Mouse (Mus musculus) stomach, embryonic 16.5 days (tissue): ENCODE measurements at regions not wholly inside any gene's neighbourhood (a gene's known extent, or its start where the extent isn't known, plus 50 kb on each side); places are given as distances from the start of the nearest gene placed in this dataset.
A peak's percentile ranks its signal among the peaks of the same experiment; 100 is the strongest.

ENCODE experiments used
- ATAC-seq: fragments of 200-750 bp; cut with Nextera tagmentation; 2 replicates; pipeline ENCODE4 v1.8.0; 2017; ENCODE audit warnings: moderate number of reproducible peaks, moderate TSS enrichment; ENCODE audit not compliant: insufficient read depth, low FRiP score
- H3K27ac ChIP-seq: fragments of 300-500 bp; sonication (generic); 2 replicates; pipeline ENCODE4 v1.5.1; 2014; ENCODE audit warnings: low read length
- H3K27me3 ChIP-seq: fragments of 300-500 bp; sonication (generic); 2 replicates; pipeline ENCODE4 v1.6.1; 2014; ENCODE audit warnings: low read length, control low read depth, mixed read lengths; ENCODE audit not compliant: control insufficient read depth, insufficient read depth
- H3K36me3 ChIP-seq: fragments of 300-500 bp; sonication (generic); 2 replicates; pipeline ENCODE4 v1.6.1; 2014; ENCODE audit warnings: low read length; ENCODE audit not compliant: control insufficient read depth, insufficient read depth
- H3K4me1 ChIP-seq: fragments of 300-500 bp; sonication (generic); 2 replicates; pipeline ENCODE4 v1.6.1; 2014; ENCODE audit warnings: low read length, control low read depth, mixed read lengths; ENCODE audit not compliant: control insufficient read depth, insufficient read depth
- H3K4me2 ChIP-seq: fragments of 300-500 bp; sonication (generic); 2 replicates; pipeline ENCODE4 v1.6.1; 2014; ENCODE audit warnings: low read depth, low read length, mixed read lengths
- H3K4me3 ChIP-seq: fragments of 300-500 bp; sonication (generic); replicated peaks from 2 replicates; pipeline ENCODE4 v1.5.1; 2014; ENCODE audit warnings: mild to moderate bottlenecking, low read length
- H3K9ac ChIP-seq: fragments of 300-500 bp; sonication (generic); 2 replicates; pipeline ENCODE4 v1.6.1; 2014; ENCODE audit warnings: low read length
- H3K9me3 ChIP-seq: fragments of 300-500 bp; sonication (generic); replicated peaks from 2 replicates; pipeline ENCODE4 v1.6.1; 2016; ENCODE audit warnings: low read length, control low read depth; ENCODE audit not compliant: control insufficient read depth
- WGBS: fragments of 180-500 bp; shearing (Covaris S2); extraction: QIAGEN DNeasy Blood & Tissue Kit; methylation state at CpG from one replicate; pipeline ENCODE4 v1.1.7; 2014; 5-methylcytosine and 5-hydroxymethylcytosine counted together

- 65% methylated on average over 5 of the region's 5 CpGs for WGBS
Measured at GRCm38 (mm10) chr8:25443552-25443951, 619.4 kb upstream of the Adam5 start.

GRCm38 (mm10) chr8:25441057-25441441 lies 616.9 kb upstream of the Adam5 start:
- Histone ChIP-seq H3K4me2 (peak overlapping the region; percentile 35), H3K27me3 (no peaks in the 10 kb centered on the region), H3K9me3 (no peaks in the 10 kb centered on the region), H3K4me1 (peaks cover 14% of the 10 kb centered on the region), H3K9ac (no peak overlapping the region), H3K36me3 (no peaks in the 10 kb centered on the region), H3K4me3 (no peak overlapping the region), H3K27ac (no peak overlapping the region)
- ATAC-seq = no peak
- whole genome bisulfite sequencing = 24% methylated on average over 6 of the region's 6 CpGs

More at GRCm38 (mm10) chr8:25443552-25443951, 619.4 kb upstream of the Adam5 start:
- Histone ChIP-seq H3K36me3 (no peaks in the 10 kb centered on the region), H3K4me3 (no peak overlapping the region), H3K4me2 (no peak overlapping the region), H3K27me3 (no peaks in the 10 kb centered on the region), H3K9me3 (no peaks in the 10 kb centered on the region), H3K4me1 (peaks cover 14% of the 10 kb centered on the region), H3K9ac (no peak overlapping the region), H3K27ac (no peak overlapping the region)
- ATAC-seq = no peak

- ATAC-seq = peak; percentile 69
- Histone ChIP-seq H3K4me1 (peaks cover 14% of the 10 kb centered on the region), H3K36me3 (no peaks in the 10 kb centered on the region), H3K9ac (peak overlapping the region; percentile 51; the same call in 1 of the 2 replicates), H3K4me3 (no peak overlapping the region), H3K27ac (no peak overlapping the region), H3K27me3 (no peaks in the 10 kb centered on the region), H3K9me3 (no peaks in the 10 kb centered on the region), H3K4me2 (peak overlapping the region; percentile 35)
- WGBS = 16% methylated on average over 13 of the region's 13 CpGs
Measured at GRCm38 (mm10) chr8:25440391-25441056, 616.4 kb upstream of the Adam5 start.

- Histone ChIP-seq H3K4me1 (peaks cover 14% of the 10 kb centered on the region), H3K27me3 (no peaks in the 10 kb centered on the region), H3K9ac (peak overlapping the region; percentile 51; the same call in 1 of the 2 replicates), H3K4me2 (0 out of 2 replicates have a peak overlapping the region, but pooled peaks have one; percentile 35), H3K27ac (no peak overlapping the region), H3K4me3 (no peak overlapping the region), H3K36me3 (no peaks in the 10 kb centered on the region), H3K9me3 (no peaks in the 10 kb centered on the region)
- no peak; the same call in 1 of the 2 replicates for ATAC-seq
- 49% methylated on average over 12 of the region's 12 CpGs for WGBS
Measured at GRCm38 (mm10) chr8:25439971-25440370, 615.8 kb upstream of the Adam5 start.

- no peak overlapping the region for H3K27ac ChIP-seq
- H3K4me2 ChIP-seq = no peak overlapping the region
- no peak overlapping the region for H3K4me3 ChIP-seq
- whole genome bisulfite sequencing = 81% methylated on average over 9 of the region's 9 CpGs
- H3K27me3 ChIP-seq = no peaks in the 10 kb centered on the region
- H3K9me3 ChIP-seq = no peaks in the 10 kb centered on the region
- ATAC-seq = no peak
- H3K4me1 ChIP-seq = peaks cover 14% of the 10 kb centered on the region
- no peaks in the 10 kb centered on the region for H3K36me3 ChIP-seq
- H3K9ac ChIP-seq = no peak overlapping the region
Measured at GRCm38 (mm10) chr8:25438021-25438620, 614.0 kb upstream of the Adam5 start.

- Histone ChIP-seq H3K36me3 (no peaks in the 10 kb centered on the region), H3K27ac (no peak overlapping the region), H3K27me3 (no peaks in the 10 kb centered on the region), H3K4me1 (peaks cover 14% of the 10 kb centered on the region), H3K9me3 (no peaks in the 10 kb centered on the region), H3K4me2 (no peak overlapping the region), H3K9ac (no peak overlapping the region), H3K4me3 (no peak overlapping the region)
- no peak for ATAC-seq
- WGBS = 59% methylated on average over 4 of the region's 4 CpGs
Measured at GRCm38 (mm10) chr8:25437178-25437577, 613.0 kb upstream of the Adam5 start.

- peaks cover 6% of the 10 kb centered on the region; the same call in 1 of the 2 replicates for H3K9me3 ChIP-seq
- no peak for ATAC-seq
- H3K4me1 ChIP-seq = 0 out of 2 replicates have a peak, but pooled peaks cover 2% of the 10 kb centered on the region
- H3K27ac ChIP-seq = no peak overlapping the region
- H3K36me3 ChIP-seq = no peaks in the 10 kb centered on the region
- H3K9ac ChIP-seq = no peak overlapping the region
- H3K27me3 ChIP-seq = no peaks in the 10 kb centered on the region
- H3K4me2 ChIP-seq = no peak overlapping the region
- 39% methylated on average over 5 of the region's 5 CpGs for WGBS
- no peak overlapping the region for H3K4me3 ChIP-seq
Measured at GRCm38 (mm10) chr8:25430552-25430951, 606.4 kb upstream of the Adam5 start.

GRCm38 (mm10) chr8:25429846-25430482 lies 605.8 kb upstream of the Adam5 start:
- no peaks in the 10 kb centered on the region for H3K27me3 ChIP-seq
- no peaks in the 10 kb centered on the region for H3K36me3 ChIP-seq
- no peak overlapping the region for H3K4me2 ChIP-seq
- whole genome bisulfite sequencing = 57% methylated on average over 19 of the region's 19 CpGs
- H3K4me3 ChIP-seq = no peak overlapping the region
- H3K9ac ChIP-seq = no peak overlapping the region
- peaks cover 6% of the 10 kb centered on the region; the same call in 1 of the 2 replicates for H3K9me3 ChIP-seq
- ATAC-seq = no peak
- 0 out of 2 replicates have a peak, but pooled peaks cover 2% of the 10 kb centered on the region for H3K4me1 ChIP-seq
- no peak overlapping the region for H3K27ac ChIP-seq

GRCm38 (mm10) chr8:25428761-25429160 lies 604.6 kb upstream of the Adam5 start:
- no peak overlapping the region for H3K9ac ChIP-seq
- H3K9me3 ChIP-seq = peaks cover 6% of the 10 kb centered on the region; the same call in 1 of the 2 replicates
- ATAC-seq = no peak
- no peaks in the 10 kb centered on the region for H3K27me3 ChIP-seq
- 81% methylated on average over 2 of the region's 2 CpGs for WGBS
- no peak overlapping the region for H3K27ac ChIP-seq
- H3K4me1 ChIP-seq = 0 out of 2 replicates have a peak, but pooled peaks cover 2% of the 10 kb centered on the region
- H3K36me3 ChIP-seq = no peaks in the 10 kb centered on the region
- H3K4me3 ChIP-seq = no peak overlapping the region
- H3K4me2 ChIP-seq = no peak overlapping the region
